ENCODE assay signal across 8 mouse cellular contexts in genomic region chr2:71787591-71788460, GRCm38 (mm10). TPM values are rescaled to one million over a fixed set of nuclear protein-coding genes. Genes with fewer than 3 reads are reported as not detected.
A peak's percentile ranks its signal among the peaks of the same experiment; 100 is the strongest.
DNase-seq lines count a peak whose midpoint lies in the region; ATAC-seq and TF ChIP-seq lines count a peak whose summit lies in the region.

No protein-coding gene starts in this region.

- H3K36me3 ChIP-seq in heart, embryonic 16.5 days (ENCODE audit: control insufficient read depth, insufficient read depth) = peaks cover 4% of the 10 kb centered on the region; the same call in 1 of the 2 replicates
- H3K36me3 ChIP-seq in midbrain, embryonic 13.5 days = no peaks in the 10 kb centered on the region

- TF ChIP-seq CTCF in gastrocnemius, adult 2 months (IDR thresholded peaks at IDR 0.05) = no peak; the same call in 1 of the 2 replicates

- H3K9ac ChIP-seq in heart, embryonic 16.5 days (ENCODE audit: low read length) = peak overlapping the region; percentile 80
- peak overlapping the region; percentile 80 for H3K9ac ChIP-seq in midbrain, embryonic 13.5 days (replicated peaks)

- WGBS in heart, embryonic 16.5 days = 6% methylated on average over 32 of the region's 32 CpGs
- WGBS in midbrain, embryonic 13.5 days = 1% methylated on average over 32 of the region's 32 CpGs

- H3K27me3 ChIP-seq in heart, embryonic 16.5 days (ENCODE audit: control insufficient read depth, insufficient read depth, low read length) = no peaks in the 10 kb centered on the region
- H3K27me3 ChIP-seq in midbrain, embryonic 13.5 days = peaks cover 25% of the 10 kb centered on the region

- peak overlapping the region; percentile 74 for H3K4me3 ChIP-seq in gastrocnemius, adult 2 months
- peak overlapping the region; percentile 78 for H3K4me3 ChIP-seq in heart, embryonic 16.5 days (ENCODE audit: low read length)
- H3K4me3 ChIP-seq in midbrain, embryonic 13.5 days (replicated peaks) = peak overlapping the region; percentile 78

- DNase-seq in gastrocnemius, adult 2 months = peak; percentile 38
- DNase-seq in gastrocnemius, postnatal 25 days = no peak
- peak; percentile 62 for DNase-seq in MN1 (ENCODE audit: low spot score)
- DNase-seq in kidney, postnatal 25 days = peak; percentile 72 to 84
- peak; percentile 73 for DNase-seq in thymus, postnatal 25 days

- H3K4me2 ChIP-seq in heart, embryonic 16.5 days (ENCODE audit: low read depth, low read length) = peak overlapping the region; percentile 79
- peak overlapping the region; percentile 96 for H3K4me2 ChIP-seq in midbrain, embryonic 13.5 days (replicated peaks)

- H3K27ac ChIP-seq in gastrocnemius, adult 2 months = peak overlapping the region; percentile 87
- H3K27ac ChIP-seq in heart, embryonic 16.5 days (ENCODE audit: low read length) = peak overlapping the region; percentile 81
- 0 out of 2 replicates have a peak overlapping the region, but pooled peaks have one; percentile 56 for H3K27ac ChIP-seq in midbrain, embryonic 13.5 days

- peaks cover 17% of the 10 kb centered on the region for H3K4me1 ChIP-seq in heart, embryonic 16.5 days (ENCODE audit: control insufficient read depth, insufficient read depth, low read length)
- H3K4me1 ChIP-seq in midbrain, embryonic 13.5 days (replicated peaks) = peaks cover 19% of the 10 kb centered on the region

- intact Hi-C loops in gastrocnemius, adult 2 months (cut with DNase I) = no loop called here

- ATAC-seq in common myeloid progenitor, adult 5-6 weeks (replicated peaks; ENCODE audit: low read depth, poor library complexity, severe bottlenecking) = peak; percentile 20; the same call in 1 of the 2 replicates
- peak; percentile 44; the same call in 1 of the 2 replicates for ATAC-seq in heart, embryonic 16.5 days (replicated peaks; ENCODE audit: extremely low read depth, insufficient read depth, low FRiP score)
- ATAC-seq in midbrain, embryonic 13.5 days = peak; percentile 51; the same call in 1 of the 2 replicates

- no peaks in the 10 kb centered on the region for H3K9me3 ChIP-seq in heart, embryonic 16.5 days (replicated peaks; ENCODE audit: control insufficient read depth, low read length)
- no peaks in the 10 kb centered on the region for H3K9me3 ChIP-seq in midbrain, embryonic 13.5 days

RNA-seq across cellular contexts. Expression of gene Itga6, which starts 42.4 kb away (rescaled TPM):
- total RNA-seq in gastrocnemius, adult 2 months (2021) = 10 to 100 TPM; 13.1 to 21.8 TPM
- total RNA-seq in gastrocnemius, postnatal 25 days (2021) = 10 to 100 TPM; 14.7 to 21.9 TPM
- total RNA-seq in common myeloid progenitor, adult 5-6 weeks (2017) = 66.4 and 70.6 TPM in 2 replicates
- polyA plus RNA-seq in heart, embryonic 16.5 days (2015; fragmentation: Nextera tagmentation; extraction: Ambion mirVana) = 46.2 and 49.6 TPM in 2 replicates
- polyA plus RNA-seq in midbrain, embryonic 13.5 days (2015; fragmentation: Nextera tagmentation; extraction: Ambion mirVana) = 17.6 and 19.6 TPM in 2 replicates
